ENCODE assay signal across 11 mouse cellular contexts in the genomic region with DNA sequence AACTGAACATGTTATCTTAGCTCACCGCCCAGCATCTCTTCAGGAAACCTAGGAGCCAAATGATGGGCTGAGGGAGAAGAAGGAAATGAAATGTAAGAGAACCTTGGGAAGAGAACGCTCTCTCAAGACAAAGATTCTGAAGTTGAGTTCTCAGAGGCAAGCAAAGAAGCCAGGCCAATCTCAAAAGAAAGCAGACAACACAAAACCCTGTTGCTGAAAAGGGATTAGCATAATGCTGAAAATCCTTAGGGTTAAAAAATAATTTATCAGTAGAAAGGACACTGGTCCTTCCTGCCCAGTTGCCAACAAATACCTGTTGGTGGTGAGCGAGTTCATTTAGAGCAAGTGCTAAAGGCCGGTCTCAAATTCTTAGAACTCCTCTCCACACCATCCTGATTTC. TPM values are rescaled to one million over a fixed set of nuclear protein-coding genes. Genes with fewer than 3 reads are reported as not detected.
DNase-seq lines count a peak whose midpoint lies in the region; ATAC-seq and TF ChIP-seq lines count a peak whose summit lies in the region.
"Had no signal": no experiment of that assay in that cellular context is flagged by ENCODE, and none has a peak within 500 bp of the region (broad histone marks: within the 10 kb centered on the region; RNA-seq: fewer than 3 reads in every experiment).

No protein-coding gene starts in this region.

- H3K36me3 ChIP-seq in heart, embryonic 15.5 days, result no peaks in the 10 kb centered on the region
- peaks cover 2% of the 10 kb centered on the region; the same call in 1 of the 2 replicates for H3K36me3 ChIP-seq in embryonic facial prominence, embryonic 11.5 days (replicated peaks; ENCODE audit: control insufficient read depth, insufficient read depth, low read depth, low read length)
- no peaks in the 10 kb centered on the region for H3K36me3 ChIP-seq in hindbrain, embryonic 15.5 days
- H3K36me3 ChIP-seq in midbrain, embryonic 11.5 days (ENCODE audit: control insufficient read depth, insufficient read depth, low read length), result peaks cover 12% of the 10 kb centered on the region

- no peaks in the 10 kb centered on the region for H3K9me3 ChIP-seq in heart, embryonic 15.5 days (replicated peaks)
- no peaks in the 10 kb centered on the region for H3K9me3 ChIP-seq in embryonic facial prominence, embryonic 11.5 days (replicated peaks; ENCODE audit: control insufficient read depth, low read length)
- no peaks in the 10 kb centered on the region for H3K9me3 ChIP-seq in hindbrain, embryonic 15.5 days
- peaks cover 7% of the 10 kb centered on the region for H3K9me3 ChIP-seq in midbrain, embryonic 11.5 days (ENCODE audit: control insufficient read depth, low read length)

- no peak for ATAC-seq in heart, embryonic 15.5 days (replicated peaks; ENCODE audit: insufficient number of reproducible peaks, insufficient read depth, low FRiP score, low read depth)
- no peak for ATAC-seq in embryonic facial prominence, embryonic 11.5 days (replicated peaks; ENCODE audit: insufficient number of reproducible peaks, low FRiP score, low TSS enrichment, low read depth)
- ATAC-seq in hindbrain, embryonic 15.5 days (ENCODE audit: low FRiP score, low read depth), result no peak
- ATAC-seq in midbrain, embryonic 11.5 days (ENCODE audit: low FRiP score), result no peak

- intact Hi-C loops in heart, postnatal 36 days (cut with DNase I), result no loop called here
- intact Hi-C loops in gastrocnemius, adult 2 months (cut with DNase I), result no loop called here

- peak overlapping the region; percentile 84 for H3K27ac ChIP-seq in heart, embryonic 15.5 days
- peak overlapping the region; percentile 100 for H3K27ac ChIP-seq in embryonic facial prominence, embryonic 11.5 days (replicated peaks; ENCODE audit: low read depth, low read length)
- H3K27ac ChIP-seq in hindbrain, embryonic 15.5 days (replicated peaks), result peak overlapping the region; percentile 76; the same call in 1 of the 2 replicates
- H3K27ac ChIP-seq in midbrain, embryonic 11.5 days (ENCODE audit: low read depth, low read length), result peak overlapping the region; percentile 100
- H3K27ac ChIP-seq in gastrocnemius, adult 2 months, result no peak overlapping the region

- H3K27me3 ChIP-seq in heart, embryonic 15.5 days, result no peaks in the 10 kb centered on the region
- no peaks in the 10 kb centered on the region for H3K27me3 ChIP-seq in embryonic facial prominence, embryonic 11.5 days (ENCODE audit: control insufficient read depth, insufficient read depth, low read length)
- H3K27me3 ChIP-seq in hindbrain, embryonic 15.5 days, result no peaks in the 10 kb centered on the region
- no peaks in the 10 kb centered on the region for H3K27me3 ChIP-seq in midbrain, embryonic 11.5 days (ENCODE audit: control insufficient read depth, insufficient read depth, low read length)

- H3K4me1 ChIP-seq in heart, embryonic 15.5 days (replicated peaks), result peaks cover 57% of the 10 kb centered on the region
- peaks cover 35% of the 10 kb centered on the region for H3K4me1 ChIP-seq in embryonic facial prominence, embryonic 11.5 days (ENCODE audit: control insufficient read depth, insufficient read depth, low read length)
- peaks cover 42% of the 10 kb centered on the region for H3K4me1 ChIP-seq in hindbrain, embryonic 15.5 days (replicated peaks)
- peaks cover 44% of the 10 kb centered on the region for H3K4me1 ChIP-seq in midbrain, embryonic 11.5 days (ENCODE audit: control insufficient read depth, insufficient read depth, low read length)

- peak overlapping the region; percentile 90 for H3K4me2 ChIP-seq in heart, embryonic 15.5 days
- peak overlapping the region; percentile 89 for H3K4me2 ChIP-seq in embryonic facial prominence, embryonic 11.5 days (ENCODE audit: low read depth, low read length)
- H3K4me2 ChIP-seq in hindbrain, embryonic 15.5 days, result peak overlapping the region; percentile 92
- H3K4me2 ChIP-seq in midbrain, embryonic 11.5 days, result peak overlapping the region; percentile 83

- peak overlapping the region; percentile 73 for H3K9ac ChIP-seq in heart, embryonic 15.5 days
- H3K9ac ChIP-seq in embryonic facial prominence, embryonic 11.5 days (replicated peaks; ENCODE audit: low read length), result peak overlapping the region; percentile 82
- H3K9ac ChIP-seq in hindbrain, embryonic 15.5 days, result peak overlapping the region; percentile 76
- H3K9ac ChIP-seq in midbrain, embryonic 11.5 days (ENCODE audit: low read length), result peak overlapping the region; percentile 93

- DNase-seq in heart, postnatal 36 days, result no peak
- DNase-seq in embryonic facial prominence, embryonic 11.5 days (ENCODE audit: low spot score), result no peak
- DNase-seq in midbrain, embryonic 11.5 days (ENCODE audit: low spot score, missing footprints), result peak; percentile 91
- no peak for DNase-seq in yolk sac, embryonic 10.5 days (ENCODE audit: low spot score)
- DNase-seq in c-Kit-positive CD71-positive TER-119-positive erythroid progenitor cells, embryonic 14.5 days (ENCODE audit: low spot score), result no peak
- DNase-seq in gastrocnemius, adult 2 months, result no peak

- no peak for TF ChIP-seq CTCF in gastrocnemius, adult 2 months (IDR thresholded peaks at IDR 0.05)

- WGBS in heart, embryonic 15.5 days, result 59% methylated on average over 4 of the region's 4 CpGs
- WGBS in embryonic facial prominence, embryonic 11.5 days, result 24% methylated on average over 4 of the region's 4 CpGs
- WGBS in hindbrain, embryonic 15.5 days, result 37% methylated on average over 4 of the region's 4 CpGs
- 15% methylated on average over 4 of the region's 4 CpGs for WGBS in midbrain, embryonic 11.5 days

- H3K4me3 ChIP-seq in heart, embryonic 15.5 days, result peak overlapping the region; percentile 59
- peak overlapping the region; percentile 43 for H3K4me3 ChIP-seq in embryonic facial prominence, embryonic 11.5 days (ENCODE audit: low read depth, low read length)
- H3K4me3 ChIP-seq in hindbrain, embryonic 15.5 days, result peak overlapping the region; percentile 51
- H3K4me3 ChIP-seq in midbrain, embryonic 11.5 days (ENCODE audit: low read depth, low read length), result peak overlapping the region; percentile 43
- no peak overlapping the region for H3K4me3 ChIP-seq in gastrocnemius, adult 2 months

RNA-seq across cellular contexts. Expression of gene Igf2bp1, which starts 15.3 kb away (rescaled TPM):
- 20.6 and 25.7 TPM in 2 replicates for polyA plus RNA-seq in heart, embryonic 15.5 days (2015; fragmentation: Nextera tagmentation; extraction: Ambion mirVana)
- under 1 TPM; 0.08 to 0.17 TPM for total RNA-seq in heart, postnatal 36 days (2021)
- 78.7 and 85.5 TPM in 2 replicates for polyA plus RNA-seq in embryonic facial prominence, embryonic 11.5 days (2014; fragmentation: Nextera tagmentation; extraction: Ambion mirVana)
- 11.8 and 14.2 TPM in 2 replicates for polyA plus RNA-seq in hindbrain, embryonic 15.5 days (2015; fragmentation: Nextera tagmentation; extraction: Ambion mirVana)
- 92.9 and 95.1 TPM in 2 replicates for polyA plus RNA-seq in midbrain, embryonic 11.5 days (2014; fragmentation: Nextera tagmentation; extraction: Ambion mirVana)
- not detected for total RNA-seq in gastrocnemius, adult 2 months (2021)

RNA-seq across cellular contexts. Expression of gene Gip, which starts 33.9 kb away (rescaled TPM):
- polyA plus RNA-seq in heart, embryonic 15.5 days (2015; fragmentation: Nextera tagmentation; extraction: Ambion mirVana), result not detected in 2 replicates
- not detected for total RNA-seq in heart, postnatal 36 days (2021)
- polyA plus RNA-seq in embryonic facial prominence, embryonic 11.5 days (2014; fragmentation: Nextera tagmentation; extraction: Ambion mirVana), result 0.50 TPM in 1 of 2 replicates, not detected in the other
- not detected in 2 replicates for polyA plus RNA-seq in hindbrain, embryonic 15.5 days (2015; fragmentation: Nextera tagmentation; extraction: Ambion mirVana)
- not detected in 2 replicates for polyA plus RNA-seq in midbrain, embryonic 11.5 days (2014; fragmentation: Nextera tagmentation; extraction: Ambion mirVana)
- not detected for total RNA-seq in gastrocnemius, adult 2 months (2021)
- total RNA-seq: adrenal gland, adult 18-20 months; granulocyte monocyte progenitor cell, adult 5-6 weeks; left cerebral cortex, postnatal 4 days had no signal

RNA-seq across cellular contexts. Expression of gene Snf8, which starts 44.3 kb away (rescaled TPM):
- 65.5 and 74.2 TPM in 2 replicates for polyA plus RNA-seq in heart, embryonic 15.5 days (2015; fragmentation: Nextera tagmentation; extraction: Ambion mirVana)
- total RNA-seq in heart, postnatal 36 days (2021), result 10 to 100 TPM; 44.1 to 46.2 TPM
- polyA plus RNA-seq in embryonic facial prominence, embryonic 11.5 days (2014; fragmentation: Nextera tagmentation; extraction: Ambion mirVana), result 37.3 and 37.7 TPM in 2 replicates
- 128 and 129 TPM in 2 replicates for polyA plus RNA-seq in hindbrain, embryonic 15.5 days (2015; fragmentation: Nextera tagmentation; extraction: Ambion mirVana)
- 36.7 and 43.0 TPM in 2 replicates for polyA plus RNA-seq in midbrain, embryonic 11.5 days (2014; fragmentation: Nextera tagmentation; extraction: Ambion mirVana)
- total RNA-seq in gastrocnemius, adult 2 months (2021), result 10 to 100 TPM; 31.6 to 34.6 TPM
